Mouse (Mus musculus): ENCODE data around the gene Osbpl9. TPM values are rescaled to one million over a fixed set of nuclear protein-coding genes. Genes with fewer than 3 reads are reported as not detected.

Osbpl9 gene
- polyA plus RNA-seq, 1 experiment from 2014 or later, result 61.1 TPM

DNA sequence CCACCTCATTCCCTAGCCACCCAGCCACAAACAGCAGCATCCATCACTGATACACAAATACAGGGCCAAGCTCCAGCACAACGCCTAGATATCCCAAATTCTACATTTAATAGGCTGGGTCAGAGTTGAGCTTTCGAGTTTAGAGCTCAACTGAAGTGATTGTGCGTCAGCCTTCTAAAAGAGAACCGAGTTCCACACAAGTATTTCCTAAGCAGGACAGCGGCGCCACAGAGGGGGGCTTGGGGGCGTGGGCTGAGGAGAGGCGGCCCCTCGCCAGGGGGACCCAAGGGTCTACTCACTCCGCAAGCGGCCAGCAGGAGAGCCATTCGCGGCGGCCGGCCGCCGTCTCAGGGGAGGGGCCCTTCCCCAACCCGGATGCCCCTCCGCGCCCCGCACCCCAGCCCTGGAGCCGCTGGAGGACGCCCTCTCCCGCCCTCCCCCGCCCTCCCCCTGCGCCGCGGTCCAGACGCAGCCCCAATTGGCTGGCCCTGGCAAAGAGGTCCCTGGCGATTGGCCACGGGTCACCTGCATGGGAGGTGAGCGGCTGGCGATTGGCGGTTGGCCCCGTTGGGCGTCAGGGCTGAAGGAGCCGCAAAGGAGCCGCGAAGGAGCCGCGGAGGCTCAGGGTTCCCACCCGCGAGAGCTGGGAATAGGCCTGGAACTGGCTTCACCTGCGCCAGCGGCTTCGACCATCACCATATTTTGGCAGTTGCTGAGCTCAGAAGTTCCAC is 84.3 kb downstream of the Osbpl9 start:
- H3K9ac ChIP-seq (ENCODE audit: low read depth, low read length), result peak overlapping the region; percentile 67
- H3K9me3 ChIP-seq (ENCODE audit: control insufficient read depth, low read length), result no peaks in the 10 kb centered on the region
- H3K27me3 ChIP-seq (ENCODE audit: control insufficient read depth, insufficient read depth, low read length), result no peaks in the 10 kb centered on the region
- ATAC-seq (ENCODE audit: low FRiP score, low TSS enrichment), result peak; percentile 99
- peaks cover 9% of the 10 kb centered on the region; the same call in 1 of the 2 replicates for H3K4me1 ChIP-seq (ENCODE audit: control insufficient read depth, insufficient read depth, low read length)
- peak overlapping the region; percentile 55 for H3K4me3 ChIP-seq (ENCODE audit: low read length)
- peak overlapping the region; percentile 59 for H3K4me2 ChIP-seq (replicated peaks; ENCODE audit: low read depth, low read length)
- peak overlapping the region; percentile 83 for H3K27ac ChIP-seq (ENCODE audit: low read depth, low read length)
- no peaks in the 10 kb centered on the region for H3K36me3 ChIP-seq (ENCODE audit: control insufficient read depth, insufficient read depth, low read length)
- WGBS, result under 1% methylated on average over 38 of the region's 46 CpGs

DNA sequence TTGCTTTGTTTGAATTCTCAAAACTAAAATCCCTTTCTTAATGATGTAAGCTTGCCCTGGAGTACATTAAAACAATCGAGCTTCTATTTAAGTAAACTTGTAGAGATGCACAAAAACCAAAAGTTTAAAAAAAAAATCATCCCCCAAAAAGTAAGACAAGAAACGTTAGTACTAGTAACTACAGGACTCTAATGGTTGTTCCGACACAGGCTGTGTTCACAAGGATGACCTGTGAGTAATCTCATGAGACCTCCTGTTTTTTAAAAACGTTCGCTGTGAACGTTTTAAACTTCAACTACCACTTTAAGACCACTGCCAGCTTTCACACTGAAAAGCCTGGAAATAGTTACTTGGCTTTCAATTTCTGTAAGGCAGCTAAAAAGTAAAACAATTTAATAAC is 85.1 kb downstream of the Osbpl9 start:
- WGBS, result 29% methylated on average over 6 of the region's 6 CpGs

DNA sequence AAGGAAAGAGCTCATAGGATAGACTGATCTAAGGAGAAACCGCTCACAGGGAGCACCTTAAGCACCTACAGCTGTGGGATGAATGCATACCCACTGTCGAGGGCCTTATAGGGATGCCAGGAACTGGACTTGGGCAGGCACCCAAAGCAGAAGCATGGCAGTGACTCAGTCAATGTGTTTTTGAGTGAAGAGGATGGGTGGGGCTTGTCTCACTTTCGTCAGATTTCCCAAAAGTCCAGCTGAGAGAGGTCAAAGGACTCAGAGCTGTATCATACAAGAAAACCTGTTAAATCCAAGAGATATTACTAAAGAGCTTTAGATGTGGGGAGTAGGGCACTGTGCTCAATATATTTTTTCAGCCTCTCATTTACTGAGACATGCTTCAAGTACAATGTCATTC is 85.6 kb downstream of the Osbpl9 start:
- Histone ChIP-seq H3K36me3 (ENCODE audit: control insufficient read depth, insufficient read depth, low read length) (no peaks in the 10 kb centered on the region), H3K9me3 (ENCODE audit: control insufficient read depth, low read length) (no peaks in the 10 kb centered on the region), H3K9ac (ENCODE audit: low read depth, low read length) (no peak overlapping the region), H3K4me3 (ENCODE audit: low read length) (no peak overlapping the region), H3K27ac (ENCODE audit: low read depth, low read length) (no peak overlapping the region), H3K4me1 (ENCODE audit: control insufficient read depth, insufficient read depth, low read length) (peaks cover 9% of the 10 kb centered on the region; the same call in 1 of the 2 replicates), H3K27me3 (ENCODE audit: control insufficient read depth, insufficient read depth, low read length) (no peaks in the 10 kb centered on the region), H3K4me2 (replicated peaks; ENCODE audit: low read depth, low read length) (no peak overlapping the region)
- 84% methylated on average over 3 of the region's 3 CpGs for WGBS
- ATAC-seq (ENCODE audit: low FRiP score, low TSS enrichment), result no peak

More for the DNA sequence above, 85.1 kb downstream of the Osbpl9 start:
- Histone ChIP-seq H3K9me3 (ENCODE audit: control insufficient read depth, low read length) (no peaks in the 10 kb centered on the region), H3K36me3 (ENCODE audit: control insufficient read depth, insufficient read depth, low read length) (no peaks in the 10 kb centered on the region), H3K4me1 (ENCODE audit: control insufficient read depth, insufficient read depth, low read length) (peaks cover 9% of the 10 kb centered on the region; the same call in 1 of the 2 replicates), H3K27ac (ENCODE audit: low read depth, low read length) (no peak overlapping the region), H3K9ac (ENCODE audit: low read depth, low read length) (peak overlapping the region; percentile 67; the same call in 1 of the 2 replicates), H3K4me3 (ENCODE audit: low read length) (peak overlapping the region; percentile 55), H3K4me2 (replicated peaks; ENCODE audit: low read depth, low read length) (peak overlapping the region; percentile 59), H3K27me3 (ENCODE audit: control insufficient read depth, insufficient read depth, low read length) (no peaks in the 10 kb centered on the region)
- ATAC-seq (ENCODE audit: low FRiP score, low TSS enrichment), result no peak

DNA sequence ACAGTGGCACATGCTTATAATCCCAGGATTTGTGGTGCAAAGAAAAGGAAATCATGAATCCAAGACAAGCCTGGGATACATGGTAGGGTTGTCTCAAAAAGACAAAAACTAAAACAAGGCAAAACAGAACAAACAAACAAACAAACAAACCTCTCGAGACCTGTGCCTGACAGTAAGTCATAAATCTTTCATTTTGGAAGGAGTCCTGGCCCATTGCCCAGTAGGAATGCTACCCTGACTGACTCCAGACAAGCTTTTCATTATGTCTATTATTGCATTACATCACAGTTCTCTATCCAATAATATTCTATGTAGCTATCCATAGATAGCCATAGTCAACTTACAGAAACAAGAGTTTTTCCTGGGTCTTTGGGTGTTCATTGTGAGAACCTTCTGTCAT is 86.3 kb downstream of the Osbpl9 start:
- H3K9ac ChIP-seq (ENCODE audit: low read depth, low read length), result no peak overlapping the region
- no peaks in the 10 kb centered on the region for H3K36me3 ChIP-seq (ENCODE audit: control insufficient read depth, insufficient read depth, low read length)
- no peak overlapping the region for H3K27ac ChIP-seq (ENCODE audit: low read depth, low read length)
- peaks cover 9% of the 10 kb centered on the region; the same call in 1 of the 2 replicates for H3K4me1 ChIP-seq (ENCODE audit: control insufficient read depth, insufficient read depth, low read length)
- 13% methylated on average over 1 of the region's 1 CpGs for WGBS
- no peak overlapping the region for H3K4me3 ChIP-seq (ENCODE audit: low read length)
- no peak for ATAC-seq (ENCODE audit: low FRiP score, low TSS enrichment)
- no peak overlapping the region for H3K4me2 ChIP-seq (replicated peaks; ENCODE audit: low read depth, low read length)
- no peaks in the 10 kb centered on the region for H3K27me3 ChIP-seq (ENCODE audit: control insufficient read depth, insufficient read depth, low read length)
- no peaks in the 10 kb centered on the region for H3K9me3 ChIP-seq (ENCODE audit: control insufficient read depth, low read length)

DNA sequence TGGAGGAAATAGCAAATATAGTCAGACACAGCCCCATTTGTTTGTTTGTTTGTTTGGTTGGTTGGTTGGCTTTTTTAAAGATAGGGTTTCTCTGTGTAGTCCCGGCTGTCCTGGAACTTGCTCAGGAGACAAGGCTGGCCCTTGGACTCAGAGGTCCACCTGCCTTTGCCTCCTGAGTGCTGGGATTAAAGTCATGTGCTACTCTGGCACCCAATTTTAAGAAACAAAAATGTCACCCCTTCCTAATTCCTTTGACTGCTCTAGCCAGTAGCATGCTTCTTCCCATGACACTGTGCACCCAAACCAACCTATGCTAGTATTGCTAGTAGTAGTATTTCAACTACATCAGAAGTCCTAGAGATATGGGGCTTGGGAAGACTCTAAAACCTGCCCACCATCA is 87.8 kb downstream of the Osbpl9 start:
- no peak for ATAC-seq (ENCODE audit: low FRiP score, low TSS enrichment)
- H3K9ac ChIP-seq (ENCODE audit: low read depth, low read length), result no peak overlapping the region
- no peaks in the 10 kb centered on the region for H3K9me3 ChIP-seq (ENCODE audit: control insufficient read depth, low read length)
- H3K4me1 ChIP-seq (ENCODE audit: control insufficient read depth, insufficient read depth, low read length), result peaks cover 9% of the 10 kb centered on the region; the same call in 1 of the 2 replicates
- no peaks in the 10 kb centered on the region for H3K27me3 ChIP-seq (ENCODE audit: control insufficient read depth, insufficient read depth, low read length)
- WGBS, result 86% methylated on average over 1 of the region's 1 CpGs
- H3K4me3 ChIP-seq (ENCODE audit: low read length), result no peak overlapping the region
- H3K27ac ChIP-seq (ENCODE audit: low read depth, low read length), result no peak overlapping the region
- H3K4me2 ChIP-seq (replicated peaks; ENCODE audit: low read depth, low read length), result no peak overlapping the region
- H3K36me3 ChIP-seq (ENCODE audit: control insufficient read depth, insufficient read depth, low read length), result no peaks in the 10 kb centered on the region

DNA sequence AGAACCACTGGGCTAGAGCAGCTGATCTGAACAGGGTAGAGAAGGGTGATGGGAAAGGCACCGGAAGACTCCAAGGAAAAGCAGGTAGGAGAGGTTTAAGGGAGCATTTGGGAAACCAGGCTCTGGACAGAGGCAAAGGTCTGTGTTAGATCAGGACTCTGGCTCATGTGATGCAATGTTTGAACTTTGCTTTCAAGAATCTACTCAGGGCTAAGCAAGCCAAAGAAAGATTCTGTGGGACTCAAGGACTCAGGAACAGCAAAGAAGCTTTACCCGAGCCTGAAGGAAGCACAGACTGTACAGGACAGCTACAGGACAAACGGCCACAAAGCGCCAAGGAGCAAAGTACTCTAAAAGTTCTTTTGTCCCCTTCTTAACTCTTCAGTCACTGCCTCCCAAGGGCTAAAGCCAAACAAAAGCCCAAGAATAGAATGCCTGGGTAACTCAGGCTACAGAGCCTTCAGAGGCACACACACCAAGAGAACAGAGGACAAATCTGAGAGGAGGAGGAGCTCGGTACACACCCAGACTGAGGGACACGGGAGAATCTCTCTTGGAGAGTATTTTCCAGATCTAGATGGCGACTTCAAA is 89.1 kb downstream of the Osbpl9 start:
- Histone ChIP-seq H3K36me3 (ENCODE audit: control insufficient read depth, insufficient read depth, low read length) (no peaks in the 10 kb centered on the region), H3K27ac (ENCODE audit: low read depth, low read length) (no peak overlapping the region), H3K4me3 (ENCODE audit: low read length) (no peak overlapping the region), H3K9ac (ENCODE audit: low read depth, low read length) (no peak overlapping the region), H3K4me1 (ENCODE audit: control insufficient read depth, insufficient read depth, low read length) (peaks cover 9% of the 10 kb centered on the region; the same call in 1 of the 2 replicates), H3K27me3 (ENCODE audit: control insufficient read depth, insufficient read depth, low read length) (no peaks in the 10 kb centered on the region), H3K4me2 (replicated peaks; ENCODE audit: low read depth, low read length) (no peak overlapping the region), H3K9me3 (ENCODE audit: control insufficient read depth, low read length) (no peaks in the 10 kb centered on the region)
- no peak for ATAC-seq (ENCODE audit: low FRiP score, low TSS enrichment)
- WGBS, result 77% methylated on average over 7 of the region's 7 CpGs

DNA sequence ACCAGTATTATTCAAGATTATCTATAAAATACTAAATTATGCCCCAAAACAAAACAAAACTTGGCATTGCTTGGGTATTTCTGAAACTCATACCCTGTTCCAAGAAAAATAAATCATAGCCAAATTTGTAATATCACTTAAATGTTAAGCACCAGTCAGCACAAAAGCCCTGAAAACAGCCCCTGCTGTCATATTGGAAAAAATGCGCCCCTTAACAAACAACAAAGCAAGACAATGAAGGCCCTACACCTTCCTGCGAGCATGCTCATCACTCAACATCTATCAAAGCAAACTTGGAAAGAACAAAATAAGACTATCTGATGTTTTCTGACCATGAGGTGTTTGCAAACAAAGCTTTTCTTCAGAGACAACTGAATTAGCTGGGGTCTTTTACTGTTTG is 91.1 kb downstream of the Osbpl9 start:
- Histone ChIP-seq H3K9me3 (ENCODE audit: control insufficient read depth, low read length) (no peaks in the 10 kb centered on the region), H3K27me3 (ENCODE audit: control insufficient read depth, insufficient read depth, low read length) (no peaks in the 10 kb centered on the region), H3K36me3 (ENCODE audit: control insufficient read depth, insufficient read depth, low read length) (no peaks in the 10 kb centered on the region), H3K4me2 (replicated peaks; ENCODE audit: low read depth, low read length) (no peak overlapping the region), H3K9ac (ENCODE audit: low read depth, low read length) (no peak overlapping the region), H3K27ac (ENCODE audit: low read depth, low read length) (no peak overlapping the region), H3K4me1 (ENCODE audit: control insufficient read depth, insufficient read depth, low read length) (0 out of 2 replicates have a peak, but pooled peaks cover 2% of the 10 kb centered on the region), H3K4me3 (ENCODE audit: low read length) (no peak overlapping the region)
- 91% methylated on average over 2 of the region's 2 CpGs for WGBS
- ATAC-seq (ENCODE audit: low FRiP score, low TSS enrichment), result no peak

DNA sequence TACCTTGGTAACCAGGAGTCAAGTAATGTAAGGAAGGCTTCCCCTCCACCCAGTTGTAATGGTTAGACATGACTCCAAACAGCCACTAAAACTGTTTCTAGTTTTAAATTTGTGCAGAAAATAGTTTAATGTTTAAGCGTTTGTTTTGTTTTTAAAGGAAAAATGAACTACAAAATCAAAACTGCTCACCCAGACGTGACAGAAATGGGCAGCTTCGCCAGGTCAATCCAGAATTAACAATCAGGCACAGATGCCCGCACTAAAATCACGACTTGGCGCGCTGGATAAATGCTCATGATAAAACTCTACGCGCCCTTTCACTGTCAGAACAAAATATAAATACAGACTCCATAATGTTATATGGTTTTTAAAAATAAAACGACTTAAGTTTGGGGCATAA is 92.4 kb downstream of the Osbpl9 start:
- Histone ChIP-seq H3K4me3 (ENCODE audit: low read length) (no peak overlapping the region), H3K27me3 (ENCODE audit: control insufficient read depth, insufficient read depth, low read length) (no peaks in the 10 kb centered on the region), H3K9ac (ENCODE audit: low read depth, low read length) (no peak overlapping the region), H3K9me3 (ENCODE audit: control insufficient read depth, low read length) (no peaks in the 10 kb centered on the region), H3K36me3 (ENCODE audit: control insufficient read depth, insufficient read depth, low read length) (no peaks in the 10 kb centered on the region), H3K27ac (ENCODE audit: low read depth, low read length) (no peak overlapping the region), H3K4me2 (replicated peaks; ENCODE audit: low read depth, low read length) (no peak overlapping the region), H3K4me1 (ENCODE audit: control insufficient read depth, insufficient read depth, low read length) (no peaks in the 10 kb centered on the region)
- 92% methylated on average over 10 of the region's 10 CpGs for WGBS
- ATAC-seq (ENCODE audit: low FRiP score, low TSS enrichment), result no peak

DNA sequence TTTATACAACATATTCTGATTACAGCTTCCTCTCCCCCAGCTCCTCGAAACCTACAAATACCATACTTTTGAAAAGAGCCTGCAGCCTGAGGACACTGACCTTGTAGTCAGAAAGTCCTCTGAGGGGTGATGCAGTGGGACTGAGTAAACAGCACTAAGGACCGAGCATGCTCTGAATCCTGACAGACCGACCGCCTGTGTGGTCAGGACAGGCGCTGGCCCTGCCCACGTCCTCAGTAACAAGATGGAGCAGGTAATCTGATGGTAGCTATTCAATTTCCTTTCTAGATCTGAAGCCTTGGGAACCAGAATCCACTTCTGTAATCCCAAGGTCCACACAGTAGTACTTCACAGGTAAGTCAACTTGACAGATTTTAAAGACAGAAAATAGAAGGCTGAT is 93.1 kb downstream of the Osbpl9 start:
- no peak overlapping the region for H3K27ac ChIP-seq (ENCODE audit: low read depth, low read length)
- H3K9ac ChIP-seq (ENCODE audit: low read depth, low read length), result no peak overlapping the region
- H3K4me1 ChIP-seq (ENCODE audit: control insufficient read depth, insufficient read depth, low read length), result no peaks in the 10 kb centered on the region
- no peak for ATAC-seq (ENCODE audit: low FRiP score, low TSS enrichment)
- H3K4me2 ChIP-seq (replicated peaks; ENCODE audit: low read depth, low read length), result no peak overlapping the region
- H3K9me3 ChIP-seq (ENCODE audit: control insufficient read depth, low read length), result no peaks in the 10 kb centered on the region
- 83% methylated on average over 6 of the region's 6 CpGs for WGBS
- no peaks in the 10 kb centered on the region for H3K27me3 ChIP-seq (ENCODE audit: control insufficient read depth, insufficient read depth, low read length)
- no peak overlapping the region for H3K4me3 ChIP-seq (ENCODE audit: low read length)
- H3K36me3 ChIP-seq (ENCODE audit: control insufficient read depth, insufficient read depth, low read length), result no peaks in the 10 kb centered on the region

Data from kidney, embryonic 14.5 days (tissue).